Mouse (Mus musculus) midbrain, embryonic 13.5 days (tissue): ENCODE data around the gene Lrrn3. TPM values are rescaled to one million over a fixed set of nuclear protein-coding genes. Genes with fewer than 3 reads are reported as not detected.

ENCODE experiments used
- ATAC-seq: fragments of 200-750 bp; cut with Nextera tagmentation; 2 replicates; pipeline ENCODE4 v1.8.0; 2017; ENCODE audit warnings: mild to moderate bottlenecking, moderate TSS enrichment, moderate library complexity
- H3K27ac ChIP-seq: fragments of 300-500 bp; sonication (generic); 2 replicates; pipeline ENCODE4 v1.5.1; 2015; ENCODE audit warnings: inconsistent platforms, mild to moderate bottlenecking, moderate library complexity
- H3K27me3 ChIP-seq: fragments of 300-500 bp; sonication (generic); 2 replicates; pipeline ENCODE4 v1.6.1; 2015; ENCODE audit warnings: mild to moderate bottlenecking, inconsistent platforms
- H3K36me3 ChIP-seq: fragments of 300-500 bp; sonication (generic); 2 replicates; pipeline ENCODE4 v1.6.1; 2015; ENCODE audit warnings: mild to moderate bottlenecking, inconsistent platforms
- H3K4me1 ChIP-seq: fragments of 300-500 bp; sonication (generic); replicated peaks from 2 replicates; pipeline ENCODE4 v1.6.1; 2015; ENCODE audit warnings: inconsistent platforms
- H3K4me2 ChIP-seq: fragments of 300-500 bp; sonication (generic); replicated peaks from 2 replicates; pipeline ENCODE4 v1.6.1; 2015; ENCODE audit warnings: moderate library complexity, mild to moderate bottlenecking, inconsistent platforms
- H3K4me3 ChIP-seq: fragments of 300-500 bp; sonication (generic); replicated peaks from 2 replicates; pipeline ENCODE4 v1.5.1; 2015; ENCODE audit warnings: mild to moderate bottlenecking, inconsistent platforms
- H3K9ac ChIP-seq: fragments of 300-500 bp; sonication (generic); replicated peaks from 2 replicates; pipeline ENCODE4 v1.6.1; 2015; ENCODE audit warnings: mild to moderate bottlenecking, inconsistent platforms
- H3K9me3 ChIP-seq: fragments of 300-500 bp; sonication (generic); 2 replicates; pipeline ENCODE4 v1.6.1; 2016; ENCODE audit warnings: mild to moderate bottlenecking, inconsistent platforms
- WGBS: fragments of 180-500 bp; shearing (Covaris S2); methylation state at CpG from one replicate; pipeline ENCODE4 v1.1.7; 2015; 5-methylcytosine and 5-hydroxymethylcytosine counted together
- polyA plus RNA-seq: library from polyadenylated mRNA; unstranded; fragments of >200 nt; fragmentation: Nextera tagmentation; extraction: Ambion mirVana; gene quantifications from 2 replicates; pipeline ENCODE4 v1.2.1, GENCODE M21; 2015

Lrrn3 gene
- polyA plus RNA-seq, 1 experiment from 2014 or later: 78.4 TPM

DNA sequence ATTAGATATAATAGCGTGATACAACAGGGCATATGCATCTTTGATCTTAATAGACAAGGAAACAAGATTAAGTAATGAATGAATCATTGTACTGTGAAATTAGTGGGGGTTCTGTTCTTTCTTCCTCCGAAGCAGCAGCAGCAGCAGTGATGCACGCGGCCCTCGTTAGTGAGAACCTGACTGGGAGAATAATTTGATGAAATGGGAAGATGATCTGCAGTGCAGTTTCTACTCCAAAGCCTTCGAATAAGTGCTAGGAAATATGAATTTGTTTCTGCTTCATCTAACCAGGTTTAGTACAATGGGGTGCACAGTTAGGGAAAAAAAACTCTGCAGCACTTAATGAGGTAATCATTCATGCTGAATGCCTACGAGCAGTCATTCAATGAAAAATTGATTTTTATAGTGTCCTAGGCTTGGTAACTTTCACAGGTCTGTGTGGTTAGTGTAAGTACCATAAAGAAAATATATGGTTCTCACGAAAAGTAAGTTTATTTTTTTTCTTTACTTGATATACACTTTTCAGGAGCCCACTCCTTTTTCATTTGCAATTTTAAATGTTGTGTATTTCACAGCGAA, 61.0 kb downstream of the Lrrn3 start:
- Histone ChIP-seq H3K9ac (no peak overlapping the region), H3K36me3 (no peaks in the 10 kb centered on the region), H3K27ac (no peak overlapping the region), H3K27me3 (no peaks in the 10 kb centered on the region), H3K4me3 (no peak overlapping the region), H3K9me3 (no peaks in the 10 kb centered on the region), H3K4me2 (no peak overlapping the region), H3K4me1 (peaks cover 10% of the 10 kb centered on the region)
- 53% methylated on average over 9 of the region's 9 CpGs for WGBS
- ATAC-seq: no peak

DNA sequence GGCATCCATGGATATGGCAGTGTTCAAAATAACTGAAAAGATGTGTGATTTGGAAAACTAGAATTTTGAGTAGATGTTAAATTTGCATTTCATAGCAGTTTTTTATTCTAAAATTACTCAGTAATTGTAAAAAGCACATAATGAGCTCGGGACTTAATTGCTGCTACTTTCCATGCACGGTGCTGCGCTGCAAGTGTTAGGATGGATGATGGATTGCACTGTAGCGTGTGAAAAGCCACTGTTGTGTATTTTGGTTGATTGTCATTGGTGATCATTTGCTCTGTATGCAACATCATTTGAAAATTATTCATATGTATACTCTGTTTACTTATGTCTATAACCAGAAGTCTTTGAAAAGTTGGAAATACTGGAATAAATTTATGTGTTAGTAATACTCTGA, 68.3 kb downstream of the Lrrn3 start:
- Histone ChIP-seq H3K4me2 (no peak overlapping the region), H3K9me3 (no peaks in the 10 kb centered on the region), H3K27me3 (no peaks in the 10 kb centered on the region), H3K27ac (no peak overlapping the region), H3K9ac (no peak overlapping the region), H3K36me3 (no peaks in the 10 kb centered on the region), H3K4me1 (no peaks in the 10 kb centered on the region), H3K4me3 (no peak overlapping the region)
- no peak for ATAC-seq
- WGBS: 92% methylated on average over 4 of the region's 4 CpGs

DNA sequence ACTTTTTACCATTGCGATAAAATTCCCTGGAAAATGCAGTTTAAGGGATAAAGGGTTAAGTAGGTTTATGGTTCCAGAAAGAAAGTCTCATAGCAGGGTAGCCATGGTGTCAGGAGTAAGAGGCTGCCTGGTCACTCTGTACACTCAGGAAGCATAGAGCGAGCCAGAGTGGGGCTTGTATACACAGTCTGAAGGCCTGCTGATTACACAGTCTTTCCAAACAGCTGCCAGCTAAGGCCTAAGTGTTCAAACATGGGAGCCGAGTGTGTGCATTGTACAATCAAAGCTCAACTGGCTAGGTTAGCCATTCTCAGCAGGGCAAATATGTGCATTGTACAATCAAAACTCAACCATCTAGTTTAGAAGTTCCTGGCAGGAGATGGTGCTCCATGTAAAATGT, 69.1 kb downstream of the Lrrn3 start:
- Histone ChIP-seq H3K27ac (no peak overlapping the region), H3K36me3 (no peaks in the 10 kb centered on the region), H3K4me1 (no peaks in the 10 kb centered on the region), H3K9me3 (no peaks in the 10 kb centered on the region), H3K27me3 (no peaks in the 10 kb centered on the region), H3K9ac (no peak overlapping the region), H3K4me2 (no peak overlapping the region), H3K4me3 (no peak overlapping the region)
- WGBS: 72% methylated on average over 3 of the region's 3 CpGs
- peak; percentile 68; the same call in 1 of the 2 replicates for ATAC-seq

DNA sequence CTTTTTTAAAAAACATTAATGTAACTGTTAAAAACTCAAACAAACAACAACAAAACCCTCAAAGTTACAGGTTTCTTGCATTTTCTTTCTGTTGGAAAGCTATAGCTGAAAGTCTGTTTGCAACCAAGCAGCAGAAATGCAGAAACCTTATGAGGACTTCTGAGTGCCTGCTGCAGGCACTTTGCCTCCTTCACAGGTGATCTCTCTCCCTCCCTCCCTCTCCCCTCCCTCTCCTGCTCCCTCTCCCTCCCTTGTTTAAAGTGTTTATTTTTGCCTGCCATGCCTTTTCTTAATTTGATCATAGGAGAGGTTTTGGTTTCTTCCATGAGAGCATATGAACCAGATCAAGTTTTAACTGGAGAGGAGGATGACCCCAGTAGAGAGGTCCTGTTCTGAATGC, 69.6 kb downstream of the Lrrn3 start:
- Histone ChIP-seq H3K27ac (no peak overlapping the region), H3K4me1 (no peaks in the 10 kb centered on the region), H3K4me3 (no peak overlapping the region), H3K27me3 (no peaks in the 10 kb centered on the region), H3K36me3 (no peaks in the 10 kb centered on the region), H3K9ac (no peak overlapping the region), H3K4me2 (no peak overlapping the region), H3K9me3 (no peaks in the 10 kb centered on the region)
- ATAC-seq: no peak

DNA sequence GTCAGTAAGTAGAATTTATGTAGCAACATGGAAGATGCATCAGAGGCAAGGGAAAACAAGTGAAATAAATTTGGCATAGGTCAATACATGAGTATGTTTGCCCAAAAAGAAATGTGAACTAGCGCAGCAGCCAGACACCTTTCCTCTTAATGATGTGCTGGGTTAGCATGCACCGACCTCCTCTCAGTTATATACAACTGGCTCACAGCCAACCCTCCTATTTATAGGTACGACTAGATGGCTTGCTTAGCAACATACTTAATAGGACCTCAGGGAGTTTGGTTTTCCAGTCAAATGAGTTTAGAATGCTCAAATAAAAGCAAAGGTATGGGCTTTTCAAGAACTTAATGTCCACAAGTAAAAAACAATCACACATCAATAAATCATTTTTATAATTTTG, 76.8 kb downstream of the Lrrn3 start:
- Histone ChIP-seq H3K4me2 (no peak overlapping the region), H3K9ac (no peak overlapping the region), H3K9me3 (no peaks in the 10 kb centered on the region), H3K27me3 (no peaks in the 10 kb centered on the region), H3K4me3 (no peak overlapping the region), H3K36me3 (no peaks in the 10 kb centered on the region), H3K27ac (no peak overlapping the region), H3K4me1 (no peaks in the 10 kb centered on the region)
- ATAC-seq: no peak
- WGBS: 76% methylated on average over 3 of the region's 3 CpGs

DNA sequence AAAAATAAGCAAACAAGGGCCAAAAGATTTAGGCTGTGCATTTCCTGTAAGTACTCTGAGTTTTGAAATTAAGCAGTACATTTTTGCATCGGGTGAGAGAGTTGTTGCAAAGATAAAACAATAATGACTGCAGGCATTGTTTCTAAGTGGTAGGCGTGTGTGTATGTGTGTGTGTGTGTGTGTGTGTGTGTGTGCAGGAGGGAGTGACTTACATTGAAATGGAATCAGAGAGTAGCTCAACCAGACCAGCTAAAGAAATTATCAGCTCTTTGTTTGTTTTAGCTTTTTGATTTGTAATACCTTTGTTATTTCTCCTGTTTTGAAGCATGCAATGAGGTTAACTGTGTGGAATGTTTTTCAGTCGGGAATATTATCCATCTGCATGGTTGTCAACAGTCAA, 84.3 kb downstream of the Lrrn3 start:
- no peak overlapping the region for H3K9ac ChIP-seq
- no peaks in the 10 kb centered on the region for H3K36me3 ChIP-seq
- H3K4me1 ChIP-seq: no peaks in the 10 kb centered on the region
- ATAC-seq: no peak
- no peak overlapping the region for H3K4me2 ChIP-seq
- 75% methylated on average over 3 of the region's 3 CpGs for WGBS
- no peaks in the 10 kb centered on the region for H3K27me3 ChIP-seq
- no peaks in the 10 kb centered on the region for H3K9me3 ChIP-seq
- H3K4me3 ChIP-seq: no peak overlapping the region
- H3K27ac ChIP-seq: no peak overlapping the region
